Mouse (Mus musculus): ENCODE data around the gene Olfr622. TPM values are rescaled to one million over a fixed set of nuclear protein-coding genes. Genes with fewer than 3 reads are reported as not detected.

The Olfr622 gene
- not detected in 2 replicates for polyA plus RNA-seq (2015; fragmentation: Nextera tagmentation; extraction: Ambion mirVana)

DNA sequence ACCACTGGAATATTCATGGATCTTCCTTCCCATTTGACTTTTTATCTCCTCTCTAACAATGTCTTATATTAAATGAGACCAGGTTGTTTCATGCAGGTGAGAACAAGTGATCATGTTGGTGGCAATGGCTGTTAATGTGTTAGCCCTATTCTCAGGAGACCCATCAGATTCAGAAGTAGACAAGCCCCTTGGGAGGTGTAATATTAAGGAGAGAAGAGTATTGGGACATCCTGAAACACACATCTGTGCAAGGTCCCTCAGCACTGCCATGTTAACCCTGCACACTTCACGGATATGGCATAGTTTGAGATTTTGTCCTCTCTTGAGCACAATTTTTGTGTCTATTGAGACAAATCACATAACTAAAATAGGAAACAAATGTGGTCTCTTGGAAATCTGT lies at the start of gene Olfr622:
Olfr622 (minus strand) TSS at position 101 of the 400 bp plus-strand sequence.

GRCm38 (mm10) chr7:103682420-103682819 lies 39.9 kb upstream of the Olfr622 start, which contains the start of gene Olfr625-ps1:
TSS of gene Olfr625-ps1 (plus strand) at chr7:103682720.

DNA sequence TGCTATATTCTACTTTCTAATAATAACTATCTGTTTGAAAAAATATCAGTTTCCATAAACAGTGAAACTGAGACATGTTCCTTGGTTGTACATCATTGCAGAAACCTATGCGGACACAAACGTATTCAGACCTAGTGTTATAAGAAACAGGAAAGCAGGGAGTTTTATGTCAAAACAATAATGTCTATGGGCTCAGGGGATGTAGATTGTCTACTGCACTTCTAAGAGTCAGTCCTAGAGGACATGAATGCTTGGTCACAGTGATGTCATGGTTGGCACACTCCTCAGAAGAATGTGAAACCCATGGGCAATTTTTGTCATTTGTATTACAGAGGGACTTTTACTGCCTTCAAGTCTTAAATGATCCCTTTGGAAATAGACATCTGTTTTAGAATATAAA lies 28.6 kb upstream of the Olfr622 start, which contains the start of gene Olfr624:
Olfr624 (minus strand) TSS at position 101 of the 400 bp plus-strand sequence.

GRCm38 (mm10) chr7:103663598-103663997 lies 21.1 kb upstream of the Olfr622 start, which contains the start of gene Olfr623:
TSS of gene Olfr623 (minus strand) at chr7:103663698.

GRCm38 (mm10) chr7:103612434-103612833 lies 30.1 kb downstream of the Olfr622 start, which contains the start of gene Olfr620:
TSS of gene Olfr620 (minus strand) at chr7:103612534.

DNA sequence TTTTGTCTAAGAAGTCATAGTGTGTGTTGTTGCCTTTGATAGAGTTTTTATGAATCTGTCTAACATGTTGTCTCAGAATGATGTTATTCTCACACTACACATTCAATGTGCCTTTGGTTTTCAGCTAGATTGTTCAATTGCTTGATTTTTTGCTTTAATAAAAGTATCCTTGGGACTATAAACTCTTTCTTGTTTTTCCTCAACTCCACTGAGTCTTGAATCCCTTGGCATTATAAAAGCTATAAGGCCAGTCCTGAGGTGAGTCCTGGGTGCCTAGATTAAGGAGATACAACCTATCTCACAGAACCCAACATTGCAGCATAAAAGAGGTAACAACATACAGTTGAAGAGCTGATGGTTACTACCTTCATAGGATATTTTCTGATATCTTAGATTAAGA lies 42.2 kb downstream of the Olfr622 start, which contains the start of gene Olfr619:
Olfr619 (plus strand) TSS at position 301 of the 400 bp plus-strand sequence.

GRCm38 (mm10) chr7:103589803-103590202 lies 52.7 kb downstream of the Olfr622 start, which contains the start of gene Olfr618:
TSS of gene Olfr618 (plus strand) at chr7:103590103.

Other genes with a start within 250 kb of the Olfr622 start
- gene Usp17lc, start 227.6 kb downstream of the Olfr622 start, polyA plus RNA-seq (2015; fragmentation: Nextera tagmentation; extraction: Ambion mirVana): not detected in 2 replicates
- not detected in 2 replicates for gene Olfr605, start 197.3 kb downstream of the Olfr622 start, polyA plus RNA-seq (2015; fragmentation: Nextera tagmentation; extraction: Ambion mirVana)
- not detected in 2 replicates for gene Olfr606, start 193.7 kb downstream of the Olfr622 start, polyA plus RNA-seq (2015; fragmentation: Nextera tagmentation; extraction: Ambion mirVana)
- not detected in 2 replicates for gene Olfr607, start 178.6 kb downstream of the Olfr622 start, polyA plus RNA-seq (2015; fragmentation: Nextera tagmentation; extraction: Ambion mirVana)
- not detected in 2 replicates for gene Olfr608, start 172.8 kb downstream of the Olfr622 start, polyA plus RNA-seq (2015; fragmentation: Nextera tagmentation; extraction: Ambion mirVana)
- not detected in 2 replicates for gene Olfr609, start 144.6 kb downstream of the Olfr622 start, polyA plus RNA-seq (2015; fragmentation: Nextera tagmentation; extraction: Ambion mirVana)
- not detected in 2 replicates for gene Olfr610, start 130.6 kb downstream of the Olfr622 start, polyA plus RNA-seq (2015; fragmentation: Nextera tagmentation; extraction: Ambion mirVana)
- gene Olfr611, start 121.9 kb downstream of the Olfr622 start, polyA plus RNA-seq (2015; fragmentation: Nextera tagmentation; extraction: Ambion mirVana): not detected in 2 replicates
- gene Olfr612, start 100.0 kb downstream of the Olfr622 start, polyA plus RNA-seq (2015; fragmentation: Nextera tagmentation; extraction: Ambion mirVana): not detected in 2 replicates
- not detected in 2 replicates for gene Olfr613, start 94.6 kb downstream of the Olfr622 start, polyA plus RNA-seq (2015; fragmentation: Nextera tagmentation; extraction: Ambion mirVana)
- gene Olfr615, start 86.6 kb downstream of the Olfr622 start, polyA plus RNA-seq (2015; fragmentation: Nextera tagmentation; extraction: Ambion mirVana): not detected in 2 replicates
- gene Olfr616, start 73.6 kb downstream of the Olfr622 start, polyA plus RNA-seq (2015; fragmentation: Nextera tagmentation; extraction: Ambion mirVana): not detected in 2 replicates
- gene Olfr617, start 69.6 kb downstream of the Olfr622 start, polyA plus RNA-seq (2015; fragmentation: Nextera tagmentation; extraction: Ambion mirVana): not detected in 2 replicates
- not detected in 2 replicates for gene Olfr618, start 52.6 kb downstream of the Olfr622 start, polyA plus RNA-seq (2015; fragmentation: Nextera tagmentation; extraction: Ambion mirVana)
- gene Olfr619, start 42.1 kb downstream of the Olfr622 start, polyA plus RNA-seq (2015; fragmentation: Nextera tagmentation; extraction: Ambion mirVana): not detected in 2 replicates
- gene Olfr620, start 30.2 kb downstream of the Olfr622 start, polyA plus RNA-seq (2015; fragmentation: Nextera tagmentation; extraction: Ambion mirVana): not detected in 2 replicates
- gene Olfr623, start 21.0 kb upstream of the Olfr622 start, polyA plus RNA-seq (2015; fragmentation: Nextera tagmentation; extraction: Ambion mirVana): not detected in 2 replicates
- gene Olfr624, start 28.5 kb upstream of the Olfr622 start, polyA plus RNA-seq (2015; fragmentation: Nextera tagmentation; extraction: Ambion mirVana): 0.05 TPM in 1 of 2 replicates, not detected in the other
- not detected in 2 replicates for gene Olfr625-ps1, start 40.0 kb upstream of the Olfr622 start, polyA plus RNA-seq (2015; fragmentation: Nextera tagmentation; extraction: Ambion mirVana)
- not detected in 2 replicates for gene Olfr243, start 72.0 kb upstream of the Olfr622 start, polyA plus RNA-seq (2015; fragmentation: Nextera tagmentation; extraction: Ambion mirVana)
- not detected in 2 replicates for gene Olfr628, start 87.7 kb upstream of the Olfr622 start, polyA plus RNA-seq (2015; fragmentation: Nextera tagmentation; extraction: Ambion mirVana)
- not detected in 2 replicates for gene Olfr629, start 102.2 kb upstream of the Olfr622 start, polyA plus RNA-seq (2015; fragmentation: Nextera tagmentation; extraction: Ambion mirVana)
- gene Olfr630, start 114.6 kb upstream of the Olfr622 start, polyA plus RNA-seq (2015; fragmentation: Nextera tagmentation; extraction: Ambion mirVana): not detected in 2 replicates
- not detected in 2 replicates for gene Olfr69, start 128.9 kb upstream of the Olfr622 start, polyA plus RNA-seq (2015; fragmentation: Nextera tagmentation; extraction: Ambion mirVana)
- not detected in 2 replicates for gene Olfr68, start 137.0 kb upstream of the Olfr622 start, polyA plus RNA-seq (2015; fragmentation: Nextera tagmentation; extraction: Ambion mirVana)
- gene Olfr67, start 149.1 kb upstream of the Olfr622 start, polyA plus RNA-seq (2015; fragmentation: Nextera tagmentation; extraction: Ambion mirVana): not detected in 2 replicates
- 1,351 and 3,387 TPM in 2 replicates for gene Hbb-bt, start 171.3 kb upstream of the Olfr622 start, polyA plus RNA-seq (2015; fragmentation: Nextera tagmentation; extraction: Ambion mirVana)
- gene Hbb-bs, start 185.4 kb upstream of the Olfr622 start, polyA plus RNA-seq (2015; fragmentation: Nextera tagmentation; extraction: Ambion mirVana): 8,698 and 21,253 TPM in 2 replicates
- not detected in 2 replicates for gene Hbb-bh2, start 197.8 kb upstream of the Olfr622 start, polyA plus RNA-seq (2015; fragmentation: Nextera tagmentation; extraction: Ambion mirVana)
- not detected in 2 replicates for gene Hbb-bh1, start 200.5 kb upstream of the Olfr622 start, polyA plus RNA-seq (2015; fragmentation: Nextera tagmentation; extraction: Ambion mirVana)
- 0.78 and 3.6 TPM in 2 replicates for gene Hbb-y, start 210.5 kb upstream of the Olfr622 start, polyA plus RNA-seq (2015; fragmentation: Nextera tagmentation; extraction: Ambion mirVana)
- gene Olfr66, start 243.6 kb upstream of the Olfr622 start, polyA plus RNA-seq (2015; fragmentation: Nextera tagmentation; extraction: Ambion mirVana): not detected in 2 replicates